Mouse (Mus musculus): ENCODE measurements around the gene Atp13a2. TPM values are rescaled to one million over a fixed set of nuclear protein-coding genes. Genes with fewer than 3 reads are reported as not detected.

The Atp13a2 gene
- polyA plus RNA-seq, 1 experiment from 2014 or later: 42.7 TPM

- 0 out of 2 replicates have a peak overlapping the region, but pooled peaks have one; percentile 3 for H3K27ac ChIP-seq
- H3K4me1 ChIP-seq: peaks cover 27% of the 10 kb centered on the region
- no peaks in the 10 kb centered on the region for H3K27me3 ChIP-seq (replicated peaks)
- no peak for ATAC-seq (ENCODE audit: insufficient read depth, low FRiP score, low read depth)
- H3K4me3 ChIP-seq (replicated peaks): no peak overlapping the region
- H3K9ac ChIP-seq: no peak overlapping the region
- 76% methylated on average over 6 of the region's 6 CpGs for WGBS
- H3K36me3 ChIP-seq: 0 out of 2 replicates have a peak, but pooled peaks cover 4% of the 10 kb centered on the region
- no peaks in the 10 kb centered on the region for H3K9me3 ChIP-seq
- H3K4me2 ChIP-seq: no peak overlapping the region
These were observed 2.1 kb upstream of the Atp13a2 start for GRCm38 (mm10) chr4:140984544-140984943.

- Histone ChIP-seq H3K27me3 (replicated peaks) (no peaks in the 10 kb centered on the region), H3K4me2 (peak overlapping the region; percentile 82), H3K27ac (no peak overlapping the region), H3K4me1 (peaks cover 27% of the 10 kb centered on the region), H3K4me3 (replicated peaks) (peak overlapping the region; percentile 86), H3K9ac (no peak overlapping the region), H3K9me3 (no peaks in the 10 kb centered on the region), H3K36me3 (peaks cover 3% of the 10 kb centered on the region; the same call in 1 of the 2 replicates)
- WGBS: 30% methylated on average over 14 of the region's 15 CpGs
- no peak for ATAC-seq (ENCODE audit: insufficient read depth, low FRiP score, low read depth)
These were observed 506 bp upstream of the Atp13a2 start for GRCm38 (mm10) chr4:140986024-140986710.

- H3K4me2 ChIP-seq: peak overlapping the region; percentile 82
- no peaks in the 10 kb centered on the region for H3K27me3 ChIP-seq (replicated peaks)
- peaks cover 3% of the 10 kb centered on the region; the same call in 1 of the 2 replicates for H3K36me3 ChIP-seq
- no peak overlapping the region for H3K27ac ChIP-seq
- peak overlapping the region; percentile 75; the same call in 1 of the 2 replicates for H3K9ac ChIP-seq
- H3K4me3 ChIP-seq (replicated peaks): peak overlapping the region; percentile 86
- 18% methylated on average over 7 of the region's 7 CpGs for WGBS
- H3K9me3 ChIP-seq: no peaks in the 10 kb centered on the region
- peaks cover 27% of the 10 kb centered on the region for H3K4me1 ChIP-seq
- no peak for ATAC-seq (ENCODE audit: insufficient read depth, low FRiP score, low read depth)
These were observed 803 bp downstream of the Atp13a2 start for GRCm38 (mm10) chr4:140987476-140987875.

GRCm38 (mm10) chr4:140988706-140989290, 2.1 kb downstream of the Atp13a2 start:
- H3K4me3 ChIP-seq (replicated peaks): no peak overlapping the region
- ATAC-seq (ENCODE audit: insufficient read depth, low FRiP score, low read depth): no peak
- H3K27me3 ChIP-seq (replicated peaks): no peaks in the 10 kb centered on the region
- no peak overlapping the region for H3K27ac ChIP-seq
- H3K4me1 ChIP-seq: peaks cover 16% of the 10 kb centered on the region
- H3K9ac ChIP-seq: no peak overlapping the region
- H3K36me3 ChIP-seq: peaks cover 12% of the 10 kb centered on the region
- H3K4me2 ChIP-seq: no peak overlapping the region
- 59% methylated on average over 7 of the region's 7 CpGs for WGBS
- no peaks in the 10 kb centered on the region for H3K9me3 ChIP-seq

GRCm38 (mm10) chr4:140989447-140989846, 2.8 kb downstream of the Atp13a2 start:
- no peak overlapping the region for H3K27ac ChIP-seq
- H3K4me3 ChIP-seq (replicated peaks): no peak overlapping the region
- WGBS: 90% methylated on average over 14 of the region's 14 CpGs
- no peak for ATAC-seq (ENCODE audit: insufficient read depth, low FRiP score, low read depth)
- H3K4me1 ChIP-seq: peaks cover 16% of the 10 kb centered on the region
- H3K36me3 ChIP-seq: peaks cover 13% of the 10 kb centered on the region
- H3K4me2 ChIP-seq: no peak overlapping the region
- no peak overlapping the region for H3K9ac ChIP-seq
- no peaks in the 10 kb centered on the region for H3K9me3 ChIP-seq
- no peaks in the 10 kb centered on the region for H3K27me3 ChIP-seq (replicated peaks)

GRCm38 (mm10) chr4:140992215-140992614, 5.5 kb downstream of the Atp13a2 start:
- Histone ChIP-seq H3K9me3 (no peaks in the 10 kb centered on the region), H3K27ac (no peak overlapping the region), H3K9ac (no peak overlapping the region), H3K4me3 (replicated peaks) (no peak overlapping the region), H3K27me3 (replicated peaks) (no peaks in the 10 kb centered on the region), H3K36me3 (peaks cover 35% of the 10 kb centered on the region), H3K4me2 (no peak overlapping the region), H3K4me1 (peaks cover 11% of the 10 kb centered on the region)
- 87% methylated on average over 20 of the region's 20 CpGs for WGBS
- ATAC-seq (ENCODE audit: insufficient read depth, low FRiP score, low read depth): no peak

- H3K4me3 ChIP-seq (replicated peaks): no peak overlapping the region
- H3K4me2 ChIP-seq: no peak overlapping the region
- no peak for ATAC-seq (ENCODE audit: insufficient read depth, low FRiP score, low read depth)
- no peaks in the 10 kb centered on the region for H3K9me3 ChIP-seq
- no peak overlapping the region for H3K9ac ChIP-seq
- peaks cover 42% of the 10 kb centered on the region for H3K36me3 ChIP-seq
- H3K27ac ChIP-seq: no peak overlapping the region
- no peaks in the 10 kb centered on the region for H3K4me1 ChIP-seq
- 75% methylated on average over 8 of the region's 8 CpGs for WGBS
- H3K27me3 ChIP-seq (replicated peaks): no peaks in the 10 kb centered on the region
These were observed 7.2 kb downstream of the Atp13a2 start for GRCm38 (mm10) chr4:140993846-140994245.

- Histone ChIP-seq H3K4me1 (no peaks in the 10 kb centered on the region), H3K9me3 (no peaks in the 10 kb centered on the region), H3K9ac (no peak overlapping the region), H3K27ac (no peak overlapping the region), H3K4me2 (no peak overlapping the region), H3K4me3 (replicated peaks) (no peak overlapping the region), H3K36me3 (peaks cover 56% of the 10 kb centered on the region), H3K27me3 (replicated peaks) (no peaks in the 10 kb centered on the region)
- WGBS: 89% methylated on average over 8 of the region's 8 CpGs
- no peak for ATAC-seq (ENCODE audit: insufficient read depth, low FRiP score, low read depth)
These were observed 9.1 kb downstream of the Atp13a2 start for GRCm38 (mm10) chr4:140995811-140996210.

- no peak overlapping the region for H3K9ac ChIP-seq
- no peaks in the 10 kb centered on the region for H3K27me3 ChIP-seq (replicated peaks)
- ATAC-seq (ENCODE audit: insufficient read depth, low FRiP score, low read depth): no peak
- peaks cover 66% of the 10 kb centered on the region for H3K36me3 ChIP-seq
- no peaks in the 10 kb centered on the region for H3K4me1 ChIP-seq
- no peak overlapping the region for H3K4me2 ChIP-seq
- 91% methylated on average over 9 of the region's 9 CpGs for WGBS
- H3K27ac ChIP-seq: no peak overlapping the region
- H3K4me3 ChIP-seq (replicated peaks): no peak overlapping the region
- no peaks in the 10 kb centered on the region for H3K9me3 ChIP-seq
These were observed 10.1 kb downstream of the Atp13a2 start for GRCm38 (mm10) chr4:140996812-140997211.

GRCm38 (mm10) chr4:141005983-141006382, 19.3 kb downstream of the Atp13a2 start:
- Histone ChIP-seq H3K9ac (no peak overlapping the region), H3K4me2 (no peak overlapping the region), H3K27ac (no peak overlapping the region), H3K9me3 (no peaks in the 10 kb centered on the region), H3K27me3 (replicated peaks) (no peaks in the 10 kb centered on the region), H3K36me3 (peaks cover 48% of the 10 kb centered on the region), H3K4me3 (replicated peaks) (no peak overlapping the region), H3K4me1 (no peaks in the 10 kb centered on the region)
- ATAC-seq (ENCODE audit: insufficient read depth, low FRiP score, low read depth): no peak
- 77% methylated on average over 13 of the region's 13 CpGs for WGBS

- no peaks in the 10 kb centered on the region for H3K9me3 ChIP-seq
- ATAC-seq (ENCODE audit: insufficient read depth, low FRiP score, low read depth): no peak; the same call in 1 of the 2 replicates
- no peak overlapping the region for H3K4me3 ChIP-seq (replicated peaks)
- H3K27ac ChIP-seq: no peak overlapping the region
- no peak overlapping the region for H3K4me2 ChIP-seq
- H3K9ac ChIP-seq: no peak overlapping the region
- no peaks in the 10 kb centered on the region for H3K27me3 ChIP-seq (replicated peaks)
- WGBS: 84% methylated on average over 8 of the region's 8 CpGs
- peaks cover 37% of the 10 kb centered on the region for H3K36me3 ChIP-seq
- peaks cover 14% of the 10 kb centered on the region; the same call in 1 of the 2 replicates for H3K4me1 ChIP-seq
These were observed 21.4 kb downstream of the Atp13a2 start for GRCm38 (mm10) chr4:141008028-141008427.

- Histone ChIP-seq H3K36me3 (peaks cover 38% of the 10 kb centered on the region), H3K9me3 (no peaks in the 10 kb centered on the region), H3K4me3 (replicated peaks) (peak within 1 kb of the TSS; percentile 63), H3K9ac (peak within 1 kb of the TSS; percentile 55), H3K27ac (peak within 1 kb of the TSS; percentile 83), H3K27me3 (replicated peaks) (no peaks in the 10 kb centered on the region), H3K4me1 (peaks cover 14% of the 10 kb centered on the region; the same call in 1 of the 2 replicates), H3K4me2 (peak within 1 kb of the TSS; percentile 57)
- ATAC-seq (ENCODE audit: insufficient read depth, low FRiP score, low read depth): no peak
- WGBS: 12% methylated on average over 7 of the region's 7 CpGs
These were observed 23.4 kb downstream of the Atp13a2 start, which contains the start of gene Mfap2 for GRCm38 (mm10) chr4:141010118-141010517. Gene Mfap2, plus strand, starts transcription at chr4:141010418.

All from stomach, embryonic 15.5 days (tissue).